Mouse (Mus musculus): ENCODE data around the gene Gprin2. TPM values are rescaled to one million over a fixed set of nuclear protein-coding genes. Genes with fewer than 3 reads are reported as not detected.

The Gprin2 gene
- 0.49 and 1.2 TPM in 2 replicates for polyA plus RNA-seq (2016; fragmentation: Nextera tagmentation; extraction: Ambion mirVana)

DNA sequence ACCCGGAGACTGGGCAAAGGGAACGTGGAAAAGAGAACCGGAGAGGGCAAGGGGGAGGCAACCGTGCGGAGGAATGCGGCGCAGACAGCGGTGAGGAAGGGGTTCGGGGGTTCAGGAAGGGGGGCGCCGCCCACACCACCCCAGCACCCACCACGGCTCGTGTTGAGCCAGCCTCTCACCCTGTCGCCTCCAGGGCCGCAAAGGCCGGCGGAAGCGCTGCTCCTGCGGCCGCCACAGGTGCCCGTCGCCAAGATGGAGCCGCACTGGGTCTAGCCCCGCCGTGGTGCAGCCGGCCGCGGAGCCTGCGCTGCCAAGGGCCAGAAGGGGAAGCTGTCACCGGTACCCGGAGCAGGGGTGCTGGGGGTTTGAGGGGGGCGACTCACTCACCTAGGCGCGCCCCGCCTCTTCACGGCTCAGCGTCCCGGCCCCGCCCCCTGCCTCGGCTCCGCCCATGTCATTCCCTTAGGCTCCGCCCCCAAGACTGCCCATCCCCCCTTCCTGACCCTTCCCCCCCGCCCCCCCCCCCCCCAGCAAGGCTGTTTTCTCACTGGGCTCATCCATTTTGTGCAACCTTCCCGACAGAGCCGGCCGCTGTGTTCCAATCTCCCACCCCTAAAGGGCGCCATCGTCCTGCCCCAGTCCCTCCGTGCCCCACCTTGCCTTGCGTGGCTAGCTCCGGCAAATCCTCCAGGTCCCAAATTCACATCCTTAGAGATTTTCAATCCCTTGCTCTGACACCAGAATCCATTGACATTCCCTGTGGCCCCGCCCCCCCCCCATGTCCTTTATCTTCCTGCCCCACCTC is at the start of gene Gprin2:
Gprin2 (minus strand) TSS at position 423 of the 805 bp plus-strand sequence.
- Histone ChIP-seq H3K27ac (peak within 1 kb of the TSS; percentile 73), H3K27me3 (ENCODE audit: insufficient read depth, poor library complexity, severe bottlenecking) (peaks cover 52% of the 10 kb centered on the region), H3K4me1 (replicated peaks) (peaks cover 17% of the 10 kb centered on the region), H3K9me3 (no peaks in the 10 kb centered on the region), H3K36me3 (no peaks in the 10 kb centered on the region), H3K4me3 (peak within 1 kb of the TSS; percentile 84)
- WGBS = 3% methylated on average over 48 of the region's 52 CpGs
- peak; percentile 54 for DNase-seq (ENCODE audit: low spot score)

DNA sequence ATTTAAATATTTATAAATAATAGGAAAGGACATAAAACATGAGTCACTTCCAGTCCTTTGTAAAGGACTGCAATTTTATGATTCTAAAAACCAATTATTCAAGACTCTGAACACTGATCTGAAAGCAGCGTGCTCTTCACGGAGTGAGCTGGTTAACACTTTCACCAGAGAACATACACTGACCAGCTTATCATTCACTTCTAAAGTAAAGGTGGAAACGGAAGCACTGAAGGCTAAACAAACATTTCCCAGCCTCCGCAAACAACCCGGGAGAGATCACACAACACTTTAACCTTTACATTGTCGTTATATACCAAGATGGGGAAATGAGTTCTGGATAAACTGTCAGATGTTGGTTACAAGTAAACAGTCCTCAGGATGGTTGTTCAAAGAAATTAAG is 39.2 kb upstream of the Gprin2 start:
- H3K27me3 ChIP-seq (ENCODE audit: insufficient read depth, poor library complexity, severe bottlenecking) = no peaks in the 10 kb centered on the region
- H3K36me3 ChIP-seq = no peaks in the 10 kb centered on the region
- no peak overlapping the region for H3K27ac ChIP-seq
- 83% methylated on average over 6 of the region's 6 CpGs for WGBS
- H3K9me3 ChIP-seq = no peaks in the 10 kb centered on the region
- no peak overlapping the region for H3K4me3 ChIP-seq
- no peaks in the 10 kb centered on the region for H3K4me1 ChIP-seq (replicated peaks)
- DNase-seq (ENCODE audit: low spot score) = no peak

DNA sequence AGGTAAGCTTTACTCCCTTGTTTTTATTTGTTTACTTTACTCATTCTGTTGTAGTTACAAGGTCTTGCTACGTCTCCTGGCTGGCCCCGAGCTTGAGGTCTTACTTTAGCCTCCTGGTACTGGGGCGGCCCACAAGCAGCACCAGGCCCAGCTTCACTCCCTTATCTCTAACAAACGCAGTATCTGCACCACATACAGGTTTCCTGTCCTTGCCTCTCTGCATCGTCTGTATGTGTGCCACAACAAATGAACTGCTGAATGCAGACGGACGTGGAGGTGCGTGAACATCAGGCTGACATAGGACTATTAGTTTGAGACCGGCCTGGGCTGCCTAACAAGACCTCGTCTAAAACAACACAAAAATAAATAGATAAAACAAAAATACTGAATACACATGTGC is 38.8 kb upstream of the Gprin2 start:
- Histone ChIP-seq H3K27ac (no peak overlapping the region), H3K27me3 (ENCODE audit: insufficient read depth, poor library complexity, severe bottlenecking) (no peaks in the 10 kb centered on the region), H3K36me3 (no peaks in the 10 kb centered on the region), H3K4me1 (replicated peaks) (no peaks in the 10 kb centered on the region), H3K4me3 (no peak overlapping the region), H3K9me3 (no peaks in the 10 kb centered on the region)
- DNase-seq (ENCODE audit: low spot score) = no peak
- 89% methylated on average over 10 of the region's 10 CpGs for WGBS

DNA sequence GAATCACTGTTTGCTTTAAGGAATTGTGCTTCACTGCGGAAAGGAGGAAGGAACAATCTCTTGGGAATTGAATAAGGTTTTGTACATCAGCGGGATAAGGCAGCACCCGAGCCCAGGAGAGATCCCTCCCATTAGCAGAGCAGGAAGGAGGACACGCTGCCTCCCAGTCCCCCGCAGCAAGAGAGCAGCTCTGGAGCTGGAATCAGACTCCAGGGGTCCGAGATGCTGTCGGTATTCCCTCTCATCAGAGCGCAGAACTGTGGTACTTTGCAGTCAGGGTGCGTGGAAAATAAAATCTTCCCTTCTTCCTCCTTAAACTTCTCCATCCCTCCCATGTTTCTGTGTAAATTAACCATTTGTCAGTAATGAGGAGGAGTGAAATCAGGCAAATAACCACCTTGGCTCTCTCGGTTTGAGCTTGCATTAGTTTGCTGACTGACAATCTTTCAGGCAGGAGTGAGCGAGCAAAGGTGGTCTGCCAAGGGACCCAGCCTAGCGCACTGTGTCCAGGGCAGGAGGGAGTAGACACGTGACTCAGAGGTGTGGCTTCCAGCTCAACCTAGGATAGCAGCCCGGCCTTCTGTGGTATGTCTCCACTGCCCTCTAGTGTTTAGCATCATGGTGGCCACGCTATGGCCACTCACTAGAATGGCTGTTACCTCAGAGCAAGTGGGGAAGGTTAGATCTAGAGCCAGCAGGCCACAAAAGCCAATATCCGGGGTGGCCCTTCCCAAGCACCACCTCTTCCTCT is 33.4 kb upstream of the Gprin2 start:
- Histone ChIP-seq H3K4me3 (peak overlapping the region; percentile 47), H3K36me3 (no peaks in the 10 kb centered on the region), H3K27me3 (ENCODE audit: insufficient read depth, poor library complexity, severe bottlenecking) (no peaks in the 10 kb centered on the region), H3K27ac (0 out of 2 replicates have a peak overlapping the region, but pooled peaks have one; percentile 23), H3K4me1 (replicated peaks) (peaks cover 6% of the 10 kb centered on the region; the same call in 1 of the 2 replicates), H3K9me3 (no peaks in the 10 kb centered on the region)
- DNase-seq (ENCODE audit: low spot score) = peak; percentile 78
- 4% methylated on average over 16 of the region's 16 CpGs for WGBS

DNA sequence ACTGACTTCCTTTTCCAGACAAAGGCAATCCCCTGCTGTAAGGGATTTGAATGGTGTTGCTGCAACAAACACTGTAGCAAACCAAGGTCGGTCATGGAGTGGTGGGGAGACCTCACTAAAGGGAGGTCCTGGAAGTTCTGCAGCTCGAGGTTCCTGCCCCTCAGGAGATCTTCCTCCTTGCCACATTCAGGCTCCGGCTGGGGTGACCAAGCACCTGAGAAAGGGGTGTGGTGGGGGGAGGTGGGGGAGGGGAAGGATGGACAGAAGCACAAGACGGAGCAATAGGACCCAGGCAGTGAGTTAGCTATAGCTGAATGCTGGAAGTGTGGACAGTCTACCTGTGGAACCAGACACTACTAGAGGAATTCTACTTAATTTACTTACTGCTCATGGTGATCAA is 32.4 kb upstream of the Gprin2 start:
- Histone ChIP-seq H3K4me1 (replicated peaks) (peaks cover 6% of the 10 kb centered on the region; the same call in 1 of the 2 replicates), H3K27ac (no peak overlapping the region), H3K36me3 (no peaks in the 10 kb centered on the region), H3K9me3 (no peaks in the 10 kb centered on the region), H3K27me3 (ENCODE audit: insufficient read depth, poor library complexity, severe bottlenecking) (no peaks in the 10 kb centered on the region), H3K4me3 (no peak overlapping the region)
- DNase-seq (ENCODE audit: low spot score) = no peak
- 61% methylated on average over 4 of the region's 4 CpGs for WGBS

DNA sequence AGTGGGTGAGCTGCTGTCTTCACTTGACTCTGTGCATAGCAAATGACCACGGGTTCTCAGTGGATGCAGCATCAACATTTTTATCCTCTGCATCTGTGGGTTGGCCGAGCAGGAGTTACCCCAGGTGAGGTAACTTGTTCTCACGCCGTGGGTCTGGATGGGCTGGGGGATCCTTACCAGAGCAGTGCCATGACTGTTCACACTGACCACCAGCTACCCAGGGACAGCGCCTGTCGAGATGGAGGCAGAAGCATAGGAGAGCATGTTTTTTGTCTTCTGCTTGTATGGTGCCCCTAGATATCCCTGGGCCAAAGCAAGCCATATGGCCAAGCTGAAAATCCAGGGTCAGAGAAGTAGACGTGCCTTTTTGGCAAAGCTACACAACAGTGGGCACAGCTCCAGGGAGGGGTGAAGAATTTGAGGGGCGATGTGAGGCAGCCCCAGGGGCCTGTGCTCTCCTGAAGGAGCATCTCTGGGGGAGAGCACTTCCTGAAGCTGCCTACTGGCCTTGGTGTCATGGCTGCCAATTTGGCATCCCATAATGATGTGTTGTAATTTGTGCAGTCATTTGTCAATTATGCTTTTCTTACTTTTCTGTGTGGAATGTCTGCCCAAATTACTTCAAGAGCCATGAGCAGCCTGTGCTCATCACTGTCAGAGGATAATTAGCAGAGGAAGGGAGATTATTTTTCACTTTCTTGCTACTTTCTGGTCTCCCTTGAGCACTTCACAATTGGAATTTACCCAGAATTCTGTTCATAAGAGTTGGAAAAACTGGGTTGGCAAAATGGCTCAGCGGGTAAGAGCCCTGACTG is 31.6 kb upstream of the Gprin2 start:
- no peak for DNase-seq (ENCODE audit: low spot score)
- 86% methylated on average over 9 of the region's 9 CpGs for WGBS
- no peak overlapping the region for H3K4me3 ChIP-seq

DNA sequence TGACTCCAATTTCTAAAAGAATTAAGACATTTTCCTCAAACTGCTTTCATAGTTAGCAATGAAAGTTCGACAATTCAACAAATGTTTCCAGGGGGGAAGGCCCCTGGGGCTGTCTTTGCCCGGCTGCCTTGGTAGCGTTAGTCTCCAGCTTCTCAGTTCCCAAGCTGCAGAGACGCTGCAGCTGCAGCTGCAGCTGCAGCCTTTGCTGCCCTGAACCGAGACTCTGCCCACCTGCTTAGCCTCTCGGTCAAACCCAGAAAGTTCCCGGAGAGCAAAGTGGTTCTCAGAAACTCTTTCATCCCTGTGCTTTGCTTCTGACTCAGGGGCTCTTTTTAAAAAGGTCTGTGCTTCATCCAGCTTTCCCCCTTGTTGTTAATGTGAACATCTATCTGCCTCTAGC is 30.9 kb upstream of the Gprin2 start:
- no peak overlapping the region for H3K4me3 ChIP-seq
- peaks cover 10% of the 10 kb centered on the region; the same call in 1 of the 2 replicates for H3K4me1 ChIP-seq (replicated peaks)
- H3K9me3 ChIP-seq = no peaks in the 10 kb centered on the region
- H3K27ac ChIP-seq = no peak overlapping the region
- H3K27me3 ChIP-seq (ENCODE audit: insufficient read depth, poor library complexity, severe bottlenecking) = no peaks in the 10 kb centered on the region
- DNase-seq (ENCODE audit: low spot score) = no peak
- no peaks in the 10 kb centered on the region for H3K36me3 ChIP-seq
- WGBS = 55% methylated on average over 7 of the region's 7 CpGs

More for the DNA sequence above, 31.6 kb upstream of the Gprin2 start:
- H3K9me3 ChIP-seq = no peaks in the 10 kb centered on the region
- H3K36me3 ChIP-seq = no peaks in the 10 kb centered on the region
- H3K27me3 ChIP-seq (ENCODE audit: insufficient read depth, poor library complexity, severe bottlenecking) = no peaks in the 10 kb centered on the region
- H3K4me1 ChIP-seq (replicated peaks) = peaks cover 6% of the 10 kb centered on the region; the same call in 1 of the 2 replicates
- H3K27ac ChIP-seq = no peak overlapping the region

DNA sequence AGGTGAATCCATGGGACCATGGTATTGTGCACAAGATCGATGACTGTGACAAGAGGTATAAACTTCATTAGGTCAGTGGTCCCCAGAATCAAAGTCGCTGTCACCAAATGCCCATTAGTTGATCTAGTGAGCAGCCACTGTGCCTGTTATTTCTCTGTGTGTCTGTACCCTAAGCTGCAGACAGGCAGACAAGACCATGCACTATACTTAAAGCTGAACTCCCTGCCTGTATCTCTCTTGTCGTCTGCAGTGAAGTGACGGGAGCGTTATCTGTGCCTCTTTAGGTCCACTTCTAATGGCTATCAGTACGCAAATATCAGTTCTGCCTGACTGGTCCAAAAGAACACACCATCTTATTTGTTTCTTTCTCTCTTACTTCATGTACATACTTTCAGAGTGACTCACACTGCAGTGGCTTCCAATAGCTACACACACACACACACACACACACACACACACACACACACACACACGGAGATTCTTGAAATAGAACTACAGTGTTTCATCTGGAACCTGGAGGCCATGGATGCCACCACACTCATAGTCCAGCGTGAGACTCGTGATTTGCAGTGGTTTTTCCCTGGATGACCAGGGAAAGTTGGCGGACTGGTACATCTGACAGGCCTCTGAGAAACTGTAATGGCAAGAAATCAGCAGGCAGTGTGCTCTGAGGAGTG is 27.5 kb upstream of the Gprin2 start:
- no peak for DNase-seq (ENCODE audit: low spot score)
- Histone ChIP-seq H3K36me3 (no peaks in the 10 kb centered on the region), H3K27ac (no peak overlapping the region), H3K4me1 (replicated peaks) (0 out of 2 replicates have a peak, but pooled peaks cover 7% of the 10 kb centered on the region), H3K9me3 (no peaks in the 10 kb centered on the region), H3K27me3 (ENCODE audit: insufficient read depth, poor library complexity, severe bottlenecking) (no peaks in the 10 kb centered on the region), H3K4me3 (no peak overlapping the region)
- WGBS = 90% methylated on average over 10 of the region's 10 CpGs

DNA sequence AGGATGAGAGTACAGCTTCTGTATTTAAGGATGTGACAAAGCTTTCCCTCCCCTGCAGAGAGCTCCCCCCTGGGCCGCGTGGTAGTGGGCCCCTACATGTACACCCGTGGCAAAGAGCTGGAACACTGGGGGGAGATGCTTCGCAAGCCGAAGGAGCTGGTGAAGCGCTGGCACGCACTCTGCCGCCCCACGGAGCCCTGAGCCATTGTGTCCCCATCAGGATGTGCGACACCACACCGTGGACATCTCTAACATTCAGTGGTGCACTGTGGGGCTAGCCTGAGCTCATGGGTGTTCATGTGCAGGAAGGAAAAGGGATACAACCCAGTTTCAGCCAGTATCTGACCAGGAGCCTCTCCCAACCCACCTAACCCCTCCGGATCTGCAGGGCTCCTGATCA is 26.5 kb upstream of the Gprin2 start:
- no peak for DNase-seq (ENCODE audit: low spot score)
- H3K4me1 ChIP-seq (replicated peaks) = 0 out of 2 replicates have a peak, but pooled peaks cover 7% of the 10 kb centered on the region
- no peak overlapping the region for H3K4me3 ChIP-seq
- no peaks in the 10 kb centered on the region for H3K27me3 ChIP-seq (ENCODE audit: insufficient read depth, poor library complexity, severe bottlenecking)
- no peak overlapping the region for H3K27ac ChIP-seq
- H3K36me3 ChIP-seq = no peaks in the 10 kb centered on the region
- WGBS = 81% methylated on average over 12 of the region's 12 CpGs
- H3K9me3 ChIP-seq = no peaks in the 10 kb centered on the region

DNA sequence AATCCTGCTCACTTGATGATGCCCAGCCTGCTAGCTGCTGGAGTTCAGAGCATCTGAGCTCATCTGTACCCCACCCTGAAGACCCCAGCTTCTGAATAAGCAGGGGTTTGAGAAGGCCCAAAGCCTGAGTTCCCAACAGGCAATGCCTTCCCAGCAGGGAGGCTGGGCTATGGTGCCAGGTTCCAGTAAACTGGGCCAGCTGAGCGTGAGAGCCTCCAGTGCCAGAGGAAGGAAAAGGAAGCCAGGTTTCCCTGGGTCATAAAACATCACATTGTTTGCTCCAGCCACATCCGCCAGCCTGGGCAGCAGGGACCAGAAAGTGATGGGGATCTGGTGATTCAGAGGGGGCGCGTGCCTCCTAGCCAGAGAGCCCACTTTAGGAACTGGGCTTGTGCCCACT is 25.1 kb upstream of the Gprin2 start:
- Histone ChIP-seq H3K27ac (no peak overlapping the region), H3K36me3 (no peaks in the 10 kb centered on the region), H3K4me3 (no peak overlapping the region), H3K27me3 (ENCODE audit: insufficient read depth, poor library complexity, severe bottlenecking) (peaks cover 5% of the 10 kb centered on the region; the same call in 1 of the 2 replicates), H3K4me1 (replicated peaks) (0 out of 2 replicates have a peak, but pooled peaks cover 7% of the 10 kb centered on the region), H3K9me3 (no peaks in the 10 kb centered on the region)
- no peak for DNase-seq (ENCODE audit: low spot score)
- 90% methylated on average over 4 of the region's 4 CpGs for WGBS

DNA sequence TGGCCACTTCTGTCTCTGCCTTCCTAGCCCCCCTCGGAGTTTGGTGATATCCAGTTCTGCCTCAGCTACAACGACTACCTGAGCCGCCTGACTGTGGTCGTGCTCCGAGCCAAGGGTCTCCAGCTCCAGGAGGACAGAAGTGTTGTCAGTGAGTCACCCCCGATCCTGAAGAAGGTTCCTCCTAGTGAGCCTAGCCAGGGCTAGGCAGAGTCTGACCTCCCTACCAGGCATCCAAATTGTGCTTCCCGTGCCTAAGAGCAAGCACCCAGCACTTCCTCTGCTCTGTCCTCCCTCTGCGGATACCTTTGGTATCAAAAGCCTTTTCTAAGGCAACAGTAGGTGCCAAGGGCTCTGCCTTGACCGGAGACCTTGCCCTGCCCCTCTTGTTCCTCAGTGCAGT is 24.5 kb upstream of the Gprin2 start:
- H3K4me3 ChIP-seq = no peak overlapping the region
- H3K36me3 ChIP-seq = no peaks in the 10 kb centered on the region
- DNase-seq (ENCODE audit: low spot score) = no peak
- H3K27ac ChIP-seq = no peak overlapping the region
- 0 out of 2 replicates have a peak, but pooled peaks cover 7% of the 10 kb centered on the region for H3K4me1 ChIP-seq (replicated peaks)
- H3K9me3 ChIP-seq = no peaks in the 10 kb centered on the region
- peaks cover 11% of the 10 kb centered on the region for H3K27me3 ChIP-seq (ENCODE audit: insufficient read depth, poor library complexity, severe bottlenecking)
- WGBS = 85% methylated on average over 9 of the region's 9 CpGs

DNA sequence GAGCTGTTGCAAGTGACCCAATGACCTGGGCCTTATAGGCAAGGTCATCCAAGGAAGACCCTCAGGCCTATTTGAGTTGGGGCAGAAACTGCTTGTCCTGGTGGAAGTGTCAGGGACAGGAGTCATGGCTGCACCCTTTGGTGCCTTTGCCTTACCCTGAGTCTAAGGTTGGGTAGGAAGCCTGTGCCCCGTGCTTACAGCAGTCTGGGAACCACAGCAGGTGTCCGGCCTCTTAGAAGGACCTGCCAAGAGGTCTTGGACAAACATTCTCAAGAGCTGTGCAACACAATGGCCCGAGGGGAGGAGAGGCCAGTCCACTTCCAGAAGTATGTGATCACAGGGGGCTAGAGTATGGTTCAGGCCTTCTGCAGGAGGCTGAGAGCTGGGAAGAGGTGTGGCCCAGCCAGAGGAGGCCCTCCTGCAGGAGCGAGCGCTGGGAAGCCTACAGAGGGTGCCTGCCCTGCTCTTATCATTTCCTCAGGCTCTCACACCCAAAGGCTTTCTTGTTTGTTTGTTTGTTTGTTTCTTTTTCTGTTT is 22.0 kb upstream of the Gprin2 start:
- Histone ChIP-seq H3K27me3 (ENCODE audit: insufficient read depth, poor library complexity, severe bottlenecking) (peaks cover 36% of the 10 kb centered on the region), H3K27ac (no peak overlapping the region), H3K4me3 (no peak overlapping the region), H3K4me1 (replicated peaks) (peaks cover 12% of the 10 kb centered on the region), H3K9me3 (no peaks in the 10 kb centered on the region), H3K36me3 (no peaks in the 10 kb centered on the region)
- WGBS = 70% methylated on average over 5 of the region's 5 CpGs
- DNase-seq (ENCODE audit: low spot score) = no peak

Measured in hindbrain, embryonic 10.5 days (tissue).